Mouse (Mus musculus) cerebellum, adult 2 months (tissue): ENCODE measurements around the gene Sash1.

ENCODE experiments used
- CTCF ChIP-seq: fragments of 200-500 bp; IDR thresholded peaks from 2 replicates; pipeline ENCODE4 v1.5.1; 2011; ENCODE audit warnings: low read depth, mild to moderate bottlenecking, control low read depth, low read length, moderate library complexity, borderline replicate concordance; ENCODE audit not compliant: insufficient read depth
- POLR2A ChIP-seq: fragments of 200-500 bp; IDR thresholded peaks from 2 replicates; pipeline ENCODE4 v1.6.1; 2011; ENCODE audit warnings: low read length, control low read depth, borderline replicate concordance; ENCODE audit not compliant: insufficient read depth

GRCm38 (mm10) chr10:8759228-8759627 is 126.6 kb downstream of the Sash1 start:
- TF ChIP-seq CTCF = no peak
- no peak for TF ChIP-seq POLR2A
